Mouse (Mus musculus) forebrain, embryonic 11.5 days (tissue): Measurements from ENCODE around the gene Cdh26. TPM values are rescaled to one million over a fixed set of nuclear protein-coding genes. Genes with fewer than 3 reads are reported as not detected.

Source experiments
- ATAC-seq: fragments of 200-750 bp; cut with Nextera tagmentation; replicated peaks from 2 replicates; pipeline ENCODE4 v1.8.0; 2017; ENCODE audit warnings: moderate TSS enrichment; ENCODE audit not compliant: low FRiP score
- DNase-seq: peaks from one replicate; pipeline ENCODE4 v3.0.0-alpha.2; 2017; ENCODE audit warnings: low spot score
- H3K27ac ChIP-seq: fragments of 300-500 bp; sonication (generic); 2 replicates; pipeline ENCODE4 v1.5.1; 2014; ENCODE audit warnings: low read depth, low read length
- H3K27me3 ChIP-seq: fragments of 300-500 bp; sonication (generic); 2 replicates; pipeline ENCODE4 v1.6.1; 2014; ENCODE audit warnings: mild to moderate bottlenecking, low read length, mixed read lengths; ENCODE audit not compliant: control insufficient read depth, insufficient read depth
- H3K36me3 ChIP-seq: fragments of 300-500 bp; sonication (generic); 2 replicates; pipeline ENCODE4 v1.6.1; 2014; ENCODE audit warnings: mild to moderate bottlenecking, low read length, moderate library complexity, mixed read lengths; ENCODE audit not compliant: control insufficient read depth, insufficient read depth
- H3K4me1 ChIP-seq: fragments of 300-500 bp; sonication (generic); replicated peaks from 2 replicates; pipeline ENCODE4 v1.6.1; 2014; ENCODE audit warnings: low read length, mixed read lengths; ENCODE audit not compliant: control insufficient read depth, insufficient read depth
- H3K4me2 ChIP-seq: fragments of 300-500 bp; sonication (generic); 2 replicates; pipeline ENCODE4 v1.6.1; 2014; ENCODE audit warnings: low read depth, mild to moderate bottlenecking, low read length, moderate library complexity, mixed read lengths; ENCODE audit not compliant: severe bottlenecking
- H3K4me3 ChIP-seq: fragments of 300-500 bp; sonication (generic); 2 replicates; pipeline ENCODE4 v1.5.1; 2014; ENCODE audit warnings: low read depth, low read length
- H3K9ac ChIP-seq: fragments of 300-500 bp; sonication (generic); 2 replicates; pipeline ENCODE4 v1.6.1; 2014; ENCODE audit warnings: low read length
- H3K9me3 ChIP-seq: fragments of 300-500 bp; sonication (generic); 2 replicates; pipeline ENCODE4 v1.6.1; 2016; ENCODE audit warnings: low read length, mixed read lengths; ENCODE audit not compliant: control insufficient read depth
- WGBS: fragments of 180-500 bp; shearing (Covaris S2); extraction: QIAGEN DNeasy Blood & Tissue Kit; methylation state at CpG from one replicate; pipeline ENCODE4 v1.1.7; 2014; 5-methylcytosine and 5-hydroxymethylcytosine counted together
- polyA plus RNA-seq: library from polyadenylated mRNA; unstranded; fragments of >200 nt; fragmentation: Nextera tagmentation; extraction: Ambion mirVana; gene quantifications from 2 replicates; pipeline ENCODE4 v1.2.1, GENCODE M21; 2014

Cdh26 gene
- polyA plus RNA-seq, 1 experiment from 2014 or later: not detected

- Histone ChIP-seq H3K27ac (no peak overlapping the region), H3K4me1 (no peaks in the 10 kb centered on the region), H3K36me3 (no peaks in the 10 kb centered on the region), H3K27me3 (no peaks in the 10 kb centered on the region), H3K9ac (no peak overlapping the region), H3K4me3 (no peak overlapping the region), H3K9me3 (no peaks in the 10 kb centered on the region), H3K4me2 (no peak overlapping the region)
- 100% methylated on average over 1 of the region's 1 CpGs for WGBS
- DNase-seq (no peak), ATAC-seq (no peak)
Observed at GRCm38 (mm10) chr2:178522786-178523185, 92.5 kb downstream of the Cdh26 start.

DNA sequence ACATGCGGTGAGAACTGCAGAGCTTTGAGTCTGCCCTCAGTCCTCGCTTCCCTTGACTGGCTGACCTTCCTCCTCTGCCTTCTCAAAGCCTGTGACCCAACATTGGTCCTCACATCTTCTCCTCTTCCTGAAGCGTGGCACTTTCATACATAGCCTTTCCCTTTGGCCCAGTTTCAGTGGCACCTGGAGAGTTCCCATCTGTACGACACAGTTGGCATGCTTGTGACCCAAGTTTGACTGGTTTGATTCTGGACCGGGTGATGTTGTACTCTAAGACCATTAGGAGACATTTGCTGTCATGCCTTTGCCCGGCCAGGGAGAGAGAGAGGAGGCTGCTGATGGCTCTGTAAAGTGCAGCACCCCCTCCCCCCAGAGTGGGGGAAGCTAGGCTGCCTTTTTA is 96.4 kb downstream of the Cdh26 start:
- Histone ChIP-seq H3K9ac (no peak overlapping the region), H3K27me3 (no peaks in the 10 kb centered on the region), H3K36me3 (no peaks in the 10 kb centered on the region), H3K27ac (no peak overlapping the region), H3K9me3 (no peaks in the 10 kb centered on the region), H3K4me3 (no peak overlapping the region), H3K4me2 (no peak overlapping the region), H3K4me1 (no peaks in the 10 kb centered on the region)
- WGBS: 90% methylated on average over 6 of the region's 6 CpGs
- ATAC-seq (no peak), DNase-seq (no peak)

DNA sequence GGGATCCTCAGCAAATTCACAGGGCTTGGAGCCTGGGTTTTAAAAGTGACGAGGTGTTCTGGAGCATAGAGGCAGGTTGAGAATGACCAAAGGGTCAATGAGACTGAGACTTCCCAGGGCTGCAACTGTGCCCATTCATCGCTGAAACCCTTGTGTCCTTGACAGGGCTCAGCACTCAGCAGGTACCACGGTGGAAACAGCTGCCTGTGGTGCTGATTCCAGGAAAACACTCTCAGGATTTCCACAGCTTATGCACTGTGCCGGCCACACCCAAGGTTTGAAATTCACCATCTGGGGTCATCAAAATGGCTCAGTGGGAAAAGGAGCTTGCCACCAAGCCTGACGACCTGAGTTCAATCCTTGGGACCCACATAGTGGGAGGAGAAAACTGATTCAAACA is 100.9 kb downstream of the Cdh26 start:
- Histone ChIP-seq H3K4me3 (no peak overlapping the region), H3K9me3 (no peaks in the 10 kb centered on the region), H3K4me1 (no peaks in the 10 kb centered on the region), H3K27ac (no peak overlapping the region), H3K36me3 (no peaks in the 10 kb centered on the region), H3K4me2 (no peak overlapping the region), H3K9ac (no peak overlapping the region), H3K27me3 (no peaks in the 10 kb centered on the region)
- no peak for ATAC-seq
- 74% methylated on average over 5 of the region's 5 CpGs for WGBS
- DNase-seq: no peak

DNA sequence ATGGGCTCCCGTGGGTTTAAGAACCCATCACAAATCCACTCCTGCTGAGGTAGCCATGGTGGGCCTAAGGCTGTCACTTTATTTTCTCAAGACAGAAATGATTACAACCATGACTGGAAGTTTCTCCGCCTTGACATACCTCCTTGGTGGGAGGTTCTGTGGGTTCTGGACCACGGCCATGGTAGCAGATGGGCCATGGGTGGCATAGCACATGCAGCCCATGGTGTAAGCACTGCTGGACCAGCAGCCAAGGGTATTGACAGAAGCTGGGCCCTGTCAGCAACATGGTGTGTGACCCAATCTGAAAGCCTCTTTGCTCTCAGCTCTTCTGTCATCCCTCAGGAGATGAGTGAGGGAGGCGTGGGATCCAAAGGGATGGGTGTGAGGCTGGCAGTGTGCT is 106.2 kb downstream of the Cdh26 start:
- H3K27me3 ChIP-seq: no peaks in the 10 kb centered on the region
- no peak overlapping the region for H3K9ac ChIP-seq
- no peak overlapping the region for H3K4me2 ChIP-seq
- no peaks in the 10 kb centered on the region for H3K9me3 ChIP-seq
- DNase-seq (no peak), ATAC-seq (no peak)
- 86% methylated on average over 4 of the region's 4 CpGs for WGBS
- no peaks in the 10 kb centered on the region for H3K36me3 ChIP-seq
- H3K4me3 ChIP-seq: no peak overlapping the region
- H3K27ac ChIP-seq: no peak overlapping the region
- no peaks in the 10 kb centered on the region for H3K4me1 ChIP-seq

Other genes starting within 250 kb of the Cdh26 start
- gene Sycp2, start 22.8 kb upstream of the Cdh26 start, polyA plus RNA-seq: 0.08 and 0.15 TPM in 2 replicates
- gene Ppp1r3d, start 16.1 kb upstream of the Cdh26 start, polyA plus RNA-seq: 0.76 and 0.79 TPM in 2 replicates
- gene Fam217b, start 16.0 kb upstream of the Cdh26 start, polyA plus RNA-seq: 1.4 and 2.0 TPM in 2 replicates